Mouse (Mus musculus) megakaryocyte, embryonic 14.5 days (primary cell): ENCODE results near the gene Nme4.

Experiments used
- FLI1 ChIP-seq: IDR thresholded peaks from 2 replicates; pipeline ENCODE4 v1.6.1; 2012; ENCODE audit warnings: low read length, inconsistent platforms, mixed read lengths
- GATA1 ChIP-seq: IDR thresholded peaks from 3 replicates; pipeline ENCODE4 v1.6.1; 2012; ENCODE audit warnings: mixed read lengths, low read length, inconsistent platforms, borderline replicate concordance

DNA sequence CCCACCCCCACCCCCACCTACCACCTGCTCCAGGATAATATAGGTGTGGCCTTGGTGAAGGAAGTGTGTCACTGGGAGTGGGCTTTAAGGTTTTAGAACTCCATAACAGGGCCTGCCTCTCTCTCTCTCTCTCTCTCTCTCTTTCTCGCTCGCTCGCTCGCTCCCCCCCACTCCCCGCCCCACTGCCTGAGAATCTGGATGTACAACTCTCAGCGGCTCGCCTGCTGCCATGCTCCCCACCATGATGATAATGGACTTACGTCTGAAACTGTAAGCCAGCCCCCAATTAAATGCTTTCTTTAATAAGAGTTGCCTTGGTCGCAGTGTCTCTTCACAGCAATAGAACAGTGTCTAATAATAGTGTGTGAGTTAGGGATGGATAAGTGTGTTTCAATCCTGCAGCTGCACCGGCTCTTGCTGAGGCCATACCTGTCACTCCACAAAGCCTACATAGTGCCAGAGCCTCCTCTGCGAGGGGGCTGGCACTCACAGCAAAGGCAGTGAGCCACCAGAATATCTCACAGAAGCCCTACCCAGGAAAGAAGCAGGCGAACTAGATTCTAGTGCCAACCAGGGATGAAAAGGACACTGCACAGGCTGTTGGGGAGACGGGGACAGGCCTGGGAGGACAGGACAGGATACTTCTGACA is 52.7 kb downstream of the Nme4 start:
- TF ChIP-seq FLI1, result no peak
- no peak for TF ChIP-seq GATA1
